Mouse (Mus musculus): ENCODE measurements at regions not wholly inside any gene's neighbourhood (a gene's known extent, or its start where the extent isn't known, plus 50 kb on each side); places are given as distances from the start of the nearest gene placed in this dataset.
"Not testable (repeated sequence)": the region's sequence is repeated elsewhere in the genome, so short reads cannot be mapped to it uniquely, and the experiment has no call there.

DNA sequence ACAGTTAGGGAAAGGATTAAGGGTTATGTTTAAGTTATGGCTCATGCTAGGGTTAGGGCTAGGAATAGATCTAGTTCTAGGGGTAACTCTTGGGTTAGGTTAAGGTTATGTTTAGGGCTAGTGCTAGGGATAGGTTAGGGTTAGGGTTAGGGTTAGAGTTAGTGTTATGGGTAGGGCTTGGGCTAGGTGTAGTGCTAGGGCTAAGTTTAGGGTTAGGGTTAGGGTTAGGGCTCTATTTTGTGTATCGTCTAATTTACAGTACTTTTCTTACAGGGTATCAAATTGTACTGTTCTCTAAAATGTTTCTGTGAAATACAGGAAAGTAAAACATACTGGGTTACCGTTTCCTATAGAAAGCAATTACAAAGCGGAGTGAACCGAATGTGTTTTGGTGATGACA lies 64.8 kb downstream of the Ptchd3 start:
- no peak for DNase-seq (ENCODE audit: low spot score)

DNA sequence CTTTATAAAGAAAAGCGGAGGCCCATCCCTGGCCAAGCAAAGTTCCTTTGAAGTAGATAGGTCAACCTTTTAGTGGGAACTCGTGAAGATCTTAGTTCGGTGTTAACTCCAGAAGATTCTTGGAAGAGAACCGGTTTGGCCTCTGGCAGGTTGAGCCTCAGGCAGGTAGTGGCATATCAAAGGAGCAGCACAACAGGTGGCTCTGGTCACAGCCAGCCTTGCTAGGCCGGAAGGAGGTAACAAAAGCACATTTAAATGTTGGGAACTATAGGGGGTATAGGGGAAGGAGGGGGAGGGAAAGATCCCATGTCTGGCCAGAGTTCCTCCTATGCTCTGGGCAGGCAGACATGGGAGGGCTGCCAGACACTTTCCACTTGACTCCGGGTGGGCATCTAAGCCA lies 74.3 kb downstream of the Ptchd3 start:
- not testable (repeated sequence) for DNase-seq (ENCODE audit: low spot score)

DNA sequence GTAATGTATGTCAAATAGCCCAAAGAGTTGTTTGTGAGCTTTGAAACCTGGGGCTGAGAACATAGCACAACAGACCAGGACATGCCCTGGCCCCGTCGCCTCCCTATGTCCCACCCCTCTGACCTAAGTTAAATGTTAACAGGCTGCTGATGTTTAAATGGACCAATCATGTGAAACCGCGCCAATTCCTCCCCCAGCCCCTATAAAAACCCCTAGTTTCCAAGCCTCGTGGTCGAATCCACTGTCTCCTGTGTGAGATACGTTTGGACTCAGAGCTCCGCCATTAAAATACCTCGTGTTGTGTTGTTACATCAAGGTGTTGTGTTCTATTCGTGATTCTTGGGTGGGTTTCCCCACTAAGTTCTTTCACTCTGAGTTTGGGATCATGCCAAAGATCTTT lies 94.6 kb downstream of the Ptchd3 start:
- DNase-seq (ENCODE audit: low spot score): not testable (repeated sequence)

DNA sequence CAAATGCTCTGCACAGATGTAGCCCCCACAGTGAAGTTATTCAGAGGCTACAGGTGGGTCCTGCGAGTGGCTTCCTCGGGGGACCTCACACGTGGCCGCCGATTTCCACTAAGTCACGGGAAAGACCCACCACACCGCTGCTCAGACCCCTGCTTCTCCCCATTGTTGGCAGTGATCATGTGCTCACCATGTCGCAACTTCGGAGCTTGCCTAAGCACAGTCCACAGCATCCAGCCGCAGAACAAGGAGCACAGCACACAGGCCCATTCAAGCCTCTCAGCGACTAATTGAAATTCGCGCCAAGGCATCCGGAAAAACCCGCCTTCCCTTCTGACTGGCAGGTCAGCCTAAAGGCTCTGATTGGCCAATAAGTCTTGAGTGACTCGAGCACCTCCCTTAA lies 95.0 kb downstream of the Ptchd3 start:
- DNase-seq (ENCODE audit: low spot score): peak; percentile 3

DNA sequence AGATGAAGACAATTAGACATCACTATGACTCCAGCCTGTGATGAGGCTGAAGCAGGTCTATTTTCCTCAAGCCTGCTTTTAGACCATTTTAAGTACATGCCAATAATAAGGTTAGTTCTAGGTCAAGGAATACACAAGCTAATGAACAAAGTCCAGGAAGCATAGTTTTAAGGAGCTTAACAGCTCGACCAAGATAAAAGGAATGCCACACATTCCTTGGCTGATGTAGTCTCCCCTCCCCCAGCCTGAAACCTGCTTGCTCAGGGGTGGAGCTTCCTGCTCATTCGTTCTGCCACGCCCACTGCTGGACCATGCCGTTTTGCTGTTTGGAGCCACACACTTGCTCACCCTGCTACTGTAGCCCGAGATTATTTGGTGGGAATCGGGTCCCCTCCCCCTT lies 121.7 kb downstream of the Ptchd3 start:
- peak; percentile 4 for DNase-seq (ENCODE audit: low spot score)

DNA sequence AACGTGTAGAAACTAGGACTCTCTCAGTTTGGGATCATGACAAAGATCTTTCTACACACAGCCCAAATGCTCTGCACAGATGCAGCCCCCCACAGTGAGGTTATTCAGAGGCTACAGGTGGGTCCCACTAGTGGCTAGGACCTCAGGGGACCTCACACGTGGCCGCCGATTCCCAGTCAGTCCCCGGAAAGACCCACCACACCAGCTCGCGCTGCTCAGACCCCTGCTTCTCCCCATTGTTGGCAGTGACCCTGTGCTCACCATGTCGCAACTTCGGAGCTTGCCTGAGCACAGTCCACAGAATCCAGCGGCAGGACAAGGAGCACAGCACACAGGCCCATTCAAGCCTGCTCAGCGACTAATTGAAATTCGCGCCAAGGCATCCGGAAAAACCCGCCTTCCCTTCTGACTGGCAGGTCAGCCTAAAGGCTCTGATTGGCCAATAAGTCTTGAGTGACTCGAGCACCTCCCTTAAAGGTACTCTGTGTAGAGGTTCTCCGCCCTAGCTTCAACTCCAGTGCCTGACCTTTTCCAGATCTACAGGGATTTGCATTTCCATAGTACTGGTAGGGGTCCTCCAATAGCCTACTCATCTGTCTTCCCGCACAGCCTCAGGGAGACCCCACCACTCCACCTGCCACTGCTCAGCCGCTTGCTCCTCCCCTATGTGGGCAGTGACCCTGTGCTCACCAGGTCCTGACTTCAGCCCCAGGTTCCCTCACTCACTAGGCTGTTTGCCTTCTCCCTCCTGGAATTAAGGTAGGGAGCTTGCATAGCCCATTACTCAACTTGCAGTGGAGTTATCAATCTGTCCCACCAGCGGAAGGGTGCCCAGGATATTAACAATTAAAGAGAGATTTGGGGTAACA lies 126.6 kb downstream of the Ptchd3 start:
- peak; percentile 7 for DNase-seq (ENCODE audit: low spot score)

DNA sequence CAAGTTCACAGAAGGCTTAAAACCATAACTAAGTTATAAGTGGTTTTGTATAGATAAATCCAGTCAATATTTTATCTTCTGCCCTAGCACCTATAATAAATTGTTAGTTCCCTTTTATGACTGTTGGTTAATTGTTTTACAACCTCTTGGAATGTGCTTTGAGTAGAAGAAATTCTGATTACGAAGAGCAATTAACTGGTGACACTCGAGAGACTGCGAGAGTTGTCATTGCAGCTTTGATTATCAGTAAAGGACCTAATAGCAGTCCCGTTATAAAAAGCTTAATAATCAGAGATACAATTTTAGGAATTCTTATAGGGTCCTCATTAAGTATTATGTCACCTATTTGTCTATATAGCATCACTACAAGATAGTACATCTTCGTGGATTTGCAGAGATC lies 128.7 kb downstream of the Ptchd3 start:
- not testable (repeated sequence) for DNase-seq (ENCODE audit: low spot score)

DNA sequence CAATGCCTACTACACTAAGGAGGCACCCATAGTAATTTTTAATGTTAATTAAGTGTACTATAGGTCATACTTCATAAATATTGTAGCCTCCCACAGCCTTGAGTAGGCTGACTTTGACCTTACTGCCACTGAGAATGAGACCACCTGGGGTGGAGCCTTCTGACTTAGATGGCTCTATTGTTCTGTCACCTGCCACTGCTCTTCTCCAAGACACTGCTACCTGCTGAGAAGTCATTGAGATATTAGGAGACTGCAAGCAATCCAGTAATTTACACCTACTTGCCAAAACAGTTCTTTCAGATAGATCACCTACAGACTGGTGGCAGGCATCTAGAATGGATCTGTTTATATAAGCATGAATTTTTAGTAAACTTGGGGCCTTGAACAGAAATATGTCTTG lies 134.1 kb downstream of the Ptchd3 start:
- not testable (repeated sequence) for DNase-seq (ENCODE audit: low spot score)

DNA sequence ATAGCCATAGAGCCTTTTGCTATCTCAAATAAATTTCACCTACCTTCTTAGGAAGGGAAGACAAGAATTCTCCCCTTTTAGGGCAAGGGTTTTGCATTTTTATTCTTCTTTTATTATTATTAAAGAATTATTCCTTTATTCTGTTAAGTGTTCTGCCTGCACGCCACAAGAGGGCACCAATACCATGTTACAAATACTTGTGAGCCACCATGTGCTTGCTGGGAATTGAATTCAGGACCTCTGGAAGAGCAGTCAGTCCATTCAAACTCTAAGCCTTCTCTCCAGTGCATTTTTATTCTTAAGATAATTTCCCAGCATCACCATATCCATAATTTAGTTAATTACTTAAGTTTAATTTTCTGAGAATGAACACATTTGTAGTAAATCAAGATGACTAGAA lies 135.9 kb downstream of the Ptchd3 start:
- DNase-seq (ENCODE audit: low spot score): peak; percentile 58

Data from embryo, embryonic 10 days (tissue).